Mouse (Mus musculus) NIH3T3 (cell line): ENCODE data around the gene Reln.
A peak's percentile ranks its signal among the peaks of the same experiment; 100 is the strongest.

Source experiments
- DNase-seq: peaks from one replicate; pipeline ENCODE4 v3.0.0-alpha.2; 2012; ENCODE audit warnings: low read depth

Reln gene

GRCm38 (mm10) chr5:22116922-22117321 lies 227.6 kb downstream of the Reln start:
- no peak for DNase-seq

GRCm38 (mm10) chr5:22106811-22107485 lies 237.6 kb downstream of the Reln start:
- no peak for DNase-seq

GRCm38 (mm10) chr5:22094984-22095383 lies 249.5 kb downstream of the Reln start:
- no peak for DNase-seq

- no peak for DNase-seq
These were observed 250.5 kb downstream of the Reln start for GRCm38 (mm10) chr5:22094043-22094442.

GRCm38 (mm10) chr5:22093157-22093865 lies 251.2 kb downstream of the Reln start:
- DNase-seq, result no peak

- DNase-seq, result no peak
These were observed 264.0 kb downstream of the Reln start for GRCm38 (mm10) chr5:22080468-22080986.

- DNase-seq, result no peak
These were observed 269.5 kb downstream of the Reln start for GRCm38 (mm10) chr5:22074971-22075370.

- DNase-seq, result peak; percentile 8
These were observed 271.9 kb downstream of the Reln start for GRCm38 (mm10) chr5:22072591-22072990.

GRCm38 (mm10) chr5:22059251-22059650 lies 285.3 kb downstream of the Reln start:
- no peak for DNase-seq

GRCm38 (mm10) chr5:22041825-22042224 lies 302.7 kb downstream of the Reln start:
- no peak for DNase-seq

- DNase-seq, result no peak
These were observed 304.9 kb downstream of the Reln start for GRCm38 (mm10) chr5:22039375-22040149.

GRCm38 (mm10) chr5:22035201-22035600 lies 309.3 kb downstream of the Reln start:
- DNase-seq, result no peak

GRCm38 (mm10) chr5:22033039-22033438 lies 311.5 kb downstream of the Reln start:
- no peak for DNase-seq

- peak; percentile 4 for DNase-seq
These were observed 312.8 kb downstream of the Reln start for GRCm38 (mm10) chr5:22031653-22032052.

GRCm38 (mm10) chr5:22028379-22028778 lies 316.1 kb downstream of the Reln start:
- no peak for DNase-seq

- no peak for DNase-seq
These were observed 317.1 kb downstream of the Reln start for GRCm38 (mm10) chr5:22027240-22027875.

GRCm38 (mm10) chr5:22025746-22026145 lies 318.8 kb downstream of the Reln start:
- no peak for DNase-seq

- DNase-seq, result no peak
These were observed 320.4 kb downstream of the Reln start for GRCm38 (mm10) chr5:22024108-22024507.

GRCm38 (mm10) chr5:22017896-22018295 lies 326.6 kb downstream of the Reln start:
- DNase-seq, result no peak

GRCm38 (mm10) chr5:22014459-22014858 lies 330.0 kb downstream of the Reln start:
- no peak for DNase-seq

GRCm38 (mm10) chr5:22009142-22009541 lies 335.4 kb downstream of the Reln start:
- peak; percentile 7 for DNase-seq
